Mouse (Mus musculus): ENCODE data around the gene Catip. TPM values are rescaled to one million over a fixed set of nuclear protein-coding genes. Genes with fewer than 3 reads are reported as not detected.

Catip gene
- total RNA-seq, 2 experiments from 2014 or later: not detected

GRCm38 (mm10) chr1:74376396-74376795, 14.5 kb downstream of the Catip start:
- no peak for ATAC-seq (replicated peaks; ENCODE audit: low FRiP score, poor library complexity, severe bottlenecking)

- no peak for ATAC-seq (replicated peaks; ENCODE audit: low FRiP score, poor library complexity, severe bottlenecking)
These were observed 17.2 kb downstream of the Catip start for GRCm38 (mm10) chr1:74379058-74379504.

- no peak for ATAC-seq (replicated peaks; ENCODE audit: low FRiP score, poor library complexity, severe bottlenecking)
These were observed 18.6 kb downstream of the Catip start for GRCm38 (mm10) chr1:74380484-74380883.

DNA sequence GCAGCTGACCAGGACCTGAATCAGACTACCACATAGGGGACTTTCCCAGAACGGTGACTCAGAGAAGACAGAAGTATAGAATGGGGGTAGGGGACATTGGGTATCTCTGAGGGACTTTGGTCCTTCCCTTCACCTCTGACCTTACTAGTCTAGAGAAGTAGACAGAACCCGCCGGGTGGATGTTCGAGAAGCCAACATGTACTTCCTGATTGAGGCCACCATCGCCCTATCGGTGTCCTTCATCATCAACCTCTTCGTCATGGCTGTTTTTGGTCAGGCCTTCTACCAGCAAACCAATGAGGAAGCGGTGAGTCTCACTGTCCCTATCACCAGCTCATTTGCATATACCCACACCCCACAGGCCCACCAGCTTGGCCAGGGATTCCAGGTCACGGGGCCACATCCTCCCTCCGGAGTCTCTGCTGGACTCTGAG, 19.7 kb downstream of the Catip start:
- no peak for ATAC-seq (replicated peaks; ENCODE audit: low FRiP score, poor library complexity, severe bottlenecking)

GRCm38 (mm10) chr1:74383385-74383784, 21.5 kb downstream of the Catip start:
- ATAC-seq (replicated peaks; ENCODE audit: low FRiP score, poor library complexity, severe bottlenecking): no peak

DNA sequence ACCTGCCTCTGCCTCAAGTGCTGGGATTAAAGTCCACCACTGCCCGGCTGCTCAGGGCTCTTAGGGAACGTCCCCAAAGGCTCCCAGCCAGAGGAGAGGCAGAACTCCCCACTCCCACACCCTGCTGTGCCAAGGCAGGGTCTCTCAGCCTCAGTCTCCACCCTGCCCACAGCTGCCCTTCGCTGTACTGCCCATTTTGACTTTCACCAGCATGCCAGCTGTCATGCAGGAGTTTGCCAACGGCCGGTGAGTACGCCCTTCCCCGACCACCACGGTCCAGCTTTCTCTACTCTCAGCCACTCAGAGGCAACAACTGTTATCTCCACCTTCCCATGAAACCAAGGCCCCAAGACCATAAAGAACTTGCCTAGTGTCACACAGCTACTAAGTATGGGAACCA, 22.6 kb downstream of the Catip start:
- ATAC-seq (replicated peaks; ENCODE audit: low FRiP score, poor library complexity, severe bottlenecking): no peak

GRCm38 (mm10) chr1:74385064-74385463, 23.2 kb downstream of the Catip start:
- ATAC-seq (replicated peaks; ENCODE audit: low FRiP score, poor library complexity, severe bottlenecking): no peak

GRCm38 (mm10) chr1:74385531-74385930, 23.6 kb downstream of the Catip start:
- ATAC-seq (replicated peaks; ENCODE audit: low FRiP score, poor library complexity, severe bottlenecking): no peak

- ATAC-seq (replicated peaks; ENCODE audit: low FRiP score, poor library complexity, severe bottlenecking): no peak
These were observed 24.4 kb downstream of the Catip start for GRCm38 (mm10) chr1:74386363-74386713.

DNA sequence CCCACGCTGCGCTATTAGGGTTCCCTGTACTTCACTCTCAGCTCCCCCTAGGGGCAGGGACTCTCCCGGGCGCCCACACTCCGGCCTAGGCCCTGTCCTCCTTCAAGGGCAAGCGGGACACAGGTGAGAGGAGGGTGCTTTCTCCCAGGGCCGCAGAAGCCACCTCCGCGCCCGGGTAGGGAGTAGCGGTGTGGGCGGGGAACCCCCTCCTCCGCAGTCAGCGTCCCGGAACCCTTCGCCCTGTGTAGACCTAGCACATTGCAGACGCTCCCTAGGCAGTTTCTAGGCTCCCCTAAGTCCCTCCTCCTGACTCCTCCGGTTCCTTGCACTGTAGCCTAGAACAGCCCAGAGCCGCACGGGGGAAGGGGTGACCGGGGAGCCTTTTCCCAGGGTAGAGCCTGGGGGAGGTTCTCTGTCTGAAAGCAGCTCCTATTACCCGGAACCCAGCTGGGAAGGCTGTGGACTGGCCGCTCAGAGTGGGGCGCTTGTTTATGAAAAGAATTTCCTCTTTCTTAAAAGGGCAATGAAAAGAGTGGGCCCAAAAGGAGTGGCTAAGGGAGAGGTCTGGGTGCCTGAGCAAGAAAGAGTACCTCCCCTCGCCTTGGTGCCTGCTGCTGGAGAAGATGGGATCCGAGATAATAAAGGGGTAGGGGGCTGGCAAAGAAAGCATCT, 24.9 kb downstream of the Catip start:
- peak; percentile 72 for ATAC-seq (replicated peaks; ENCODE audit: low FRiP score, poor library complexity, severe bottlenecking)

DNA sequence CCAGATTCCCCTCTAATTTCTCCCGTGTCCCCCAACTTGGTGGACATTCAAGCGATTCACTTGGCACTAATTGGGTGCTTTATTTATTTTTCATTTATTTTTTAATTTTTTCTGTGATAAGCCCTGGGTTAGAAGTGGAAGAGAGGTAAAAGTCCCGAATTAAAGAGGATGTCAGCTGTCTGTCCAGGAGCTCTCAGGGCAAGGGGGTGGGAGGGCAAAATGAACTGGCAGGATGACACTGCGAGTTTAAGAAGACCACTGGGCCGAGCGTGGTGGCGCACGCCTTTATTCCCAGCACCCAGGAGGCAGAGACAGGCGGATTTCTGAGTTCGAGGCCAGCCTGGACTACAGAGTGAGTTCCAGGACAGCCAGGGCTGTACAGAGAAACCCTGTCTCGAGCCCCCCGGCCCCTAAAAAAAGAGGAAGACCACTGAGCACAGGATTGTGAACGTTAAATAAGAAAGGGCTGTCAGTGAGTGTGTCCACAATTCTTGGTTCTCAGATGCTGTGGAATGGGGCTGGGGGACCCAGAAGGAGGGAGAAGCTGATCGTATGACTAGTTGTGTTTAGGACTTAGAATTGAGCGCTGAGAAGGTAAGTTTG, 25.6 kb downstream of the Catip start:
- ATAC-seq (replicated peaks; ENCODE audit: low FRiP score, poor library complexity, severe bottlenecking): no peak

GRCm38 (mm10) chr1:74388398-74388920, 26.6 kb downstream of the Catip start:
- no peak for ATAC-seq (replicated peaks; ENCODE audit: low FRiP score, poor library complexity, severe bottlenecking)

GRCm38 (mm10) chr1:74389831-74390286, 28.0 kb downstream of the Catip start:
- no peak for ATAC-seq (replicated peaks; ENCODE audit: low FRiP score, poor library complexity, severe bottlenecking)

- 0 out of 2 replicates have a peak, but pooled peaks have one; percentile 18 for ATAC-seq (replicated peaks; ENCODE audit: low FRiP score, poor library complexity, severe bottlenecking)
These were observed 28.5 kb downstream of the Catip start for GRCm38 (mm10) chr1:74390287-74390906.

- ATAC-seq (replicated peaks; ENCODE audit: low FRiP score, poor library complexity, severe bottlenecking): peak; percentile 59
These were observed 29.2 kb downstream of the Catip start, which contains the start of gene Ctdsp1 for GRCm38 (mm10) chr1:74390924-74391748. Gene Ctdsp1, plus strand, starts transcription at chr1:74391509.

DNA sequence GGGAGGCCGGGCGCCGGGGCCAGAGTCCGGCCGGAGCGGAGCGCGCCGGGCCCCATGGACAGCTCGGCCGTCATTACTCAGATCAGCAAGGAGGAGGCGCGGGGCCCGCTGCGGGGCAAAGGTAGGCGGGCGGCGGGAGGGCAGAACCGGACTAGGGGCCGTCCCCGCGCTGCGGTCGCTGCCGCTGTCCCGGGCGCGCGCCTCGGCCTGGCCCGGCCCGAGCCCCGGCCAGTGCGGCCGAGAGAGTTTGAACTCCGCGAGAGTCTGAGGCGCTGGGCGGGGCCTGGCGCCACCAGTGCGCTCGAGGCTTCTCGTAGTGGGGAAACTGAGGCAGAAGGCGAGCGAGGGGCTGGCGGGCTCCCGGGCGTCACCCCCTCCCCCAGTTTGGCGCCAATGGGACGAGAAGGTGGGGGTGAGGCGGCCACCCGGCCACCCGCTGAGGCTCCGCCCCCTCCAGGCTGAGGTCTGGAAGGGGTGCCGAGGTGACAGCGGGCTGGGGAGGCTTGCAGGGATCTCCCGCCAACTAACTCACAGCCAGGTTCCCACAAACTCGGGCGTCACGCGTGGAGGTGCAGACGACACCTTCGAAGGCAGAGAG, 30.0 kb downstream of the Catip start:
- ATAC-seq (replicated peaks; ENCODE audit: low FRiP score, poor library complexity, severe bottlenecking): peak; percentile 47

- ATAC-seq (replicated peaks; ENCODE audit: low FRiP score, poor library complexity, severe bottlenecking): no peak
These were observed 30.6 kb downstream of the Catip start for GRCm38 (mm10) chr1:74392446-74392994.

DNA sequence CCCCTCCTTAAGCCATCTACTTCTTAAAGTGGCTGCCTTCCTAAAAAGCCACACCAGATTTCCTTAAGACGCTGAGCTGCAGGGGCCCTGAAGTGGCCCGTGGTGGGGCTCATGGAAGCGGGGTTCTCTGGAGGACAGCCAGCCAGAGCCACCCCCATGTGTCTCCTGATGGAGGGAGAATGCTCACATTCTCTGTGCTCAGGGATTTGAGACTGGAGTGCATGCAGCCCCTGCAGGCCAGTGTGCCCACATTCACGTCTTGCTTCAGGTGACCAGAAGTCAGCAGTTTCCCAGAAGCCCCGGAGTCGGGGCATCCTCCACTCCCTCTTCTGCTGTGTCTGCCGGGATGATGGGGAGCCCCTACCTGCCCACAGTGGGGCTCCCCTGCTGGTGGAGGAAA, 31.1 kb downstream of the Catip start:
- ATAC-seq (replicated peaks; ENCODE audit: low FRiP score, poor library complexity, severe bottlenecking): no peak

- no peak for ATAC-seq (replicated peaks; ENCODE audit: low FRiP score, poor library complexity, severe bottlenecking)
These were observed 31.8 kb downstream of the Catip start for GRCm38 (mm10) chr1:74393697-74394096.

Data from erythroblast, adult 5-6 weeks (primary cell).